Mouse (Mus musculus) midbrain, embryonic 16.5 days (tissue): ENCODE measurements around the gene Ksr2. TPM values are rescaled to one million over a fixed set of nuclear protein-coding genes. Genes with fewer than 3 reads are reported as not detected.
"Not testable (repeated sequence)": the region's sequence is repeated elsewhere in the genome, so short reads cannot be mapped to it uniquely, and the experiment has no call there.

Experiments used
- ATAC-seq: fragments of 200-750 bp; cut with Nextera tagmentation; 2 replicates; pipeline ENCODE4 v1.8.0; 2017; ENCODE audit warnings: moderate TSS enrichment
- H3K27ac ChIP-seq: fragments of 300-500 bp; sonication (generic); 2 replicates; pipeline ENCODE4 v1.5.1; 2014; ENCODE audit warnings: mild to moderate bottlenecking, low read length, mixed read lengths
- H3K27me3 ChIP-seq: fragments of 300-500 bp; sonication (generic); 2 replicates; pipeline ENCODE4 v1.6.1; 2014; ENCODE audit warnings: low read depth, low read length, mixed read lengths; ENCODE audit not compliant: control insufficient read depth, insufficient read depth
- H3K36me3 ChIP-seq: fragments of 300-500 bp; sonication (generic); 2 replicates; pipeline ENCODE4 v1.6.1; 2014; ENCODE audit warnings: mild to moderate bottlenecking, low read length, moderate library complexity, mixed read lengths; ENCODE audit not compliant: control insufficient read depth, insufficient read depth
- H3K4me1 ChIP-seq: fragments of 300-500 bp; sonication (generic); 2 replicates; pipeline ENCODE4 v1.6.1; 2014; ENCODE audit warnings: mild to moderate bottlenecking, low read length, mixed read lengths; ENCODE audit not compliant: control insufficient read depth, insufficient read depth
- H3K4me2 ChIP-seq: fragments of 300-500 bp; sonication (generic); 2 replicates; pipeline ENCODE4 v1.6.1; 2014; ENCODE audit warnings: mild to moderate bottlenecking, low read length, mixed read lengths
- H3K4me3 ChIP-seq: fragments of 300-500 bp; sonication (generic); 2 replicates; pipeline ENCODE4 v1.5.1; 2014; ENCODE audit warnings: low read depth, mild to moderate bottlenecking, low read length, moderate library complexity, mixed read lengths
- H3K9ac ChIP-seq: fragments of 300-500 bp; sonication (generic); 2 replicates; pipeline ENCODE4 v1.6.1; 2014; ENCODE audit warnings: low read depth, low read length, mixed read lengths
- H3K9me3 ChIP-seq: fragments of 300-500 bp; sonication (generic); replicated peaks from 2 replicates; pipeline ENCODE4 v1.6.1; 2014; ENCODE audit warnings: mild to moderate bottlenecking, low read length, mixed read lengths; ENCODE audit not compliant: control insufficient read depth, poor library complexity, severe bottlenecking
- WGBS: fragments of 180-500 bp; shearing (Covaris S2); extraction: QIAGEN DNeasy Blood & Tissue Kit; methylation state at CpG from one replicate; pipeline ENCODE4 v1.1.7; 2014; 5-methylcytosine and 5-hydroxymethylcytosine counted together
- polyA plus RNA-seq: library from polyadenylated mRNA; unstranded; fragments of >200 nt; fragmentation: Nextera tagmentation; extraction: Ambion mirVana; gene quantifications from 2 replicates; pipeline ENCODE4 v1.2.1, GENCODE M21; 2015

Gene Ksr2
- polyA plus RNA-seq, 1 experiment from 2014 or later = 7.5 TPM

GRCm38 (mm10) chr5:117397371-117397770 is 16.4 kb upstream of the Ksr2 start:
- no peaks in the 10 kb centered on the region for H3K27me3 ChIP-seq
- H3K36me3 ChIP-seq = no peaks in the 10 kb centered on the region

GRCm38 (mm10) chr5:117398007-117398550 is 15.7 kb upstream of the Ksr2 start:
- ATAC-seq = no peak
- H3K9me3 ChIP-seq = no peaks in the 10 kb centered on the region
- no peak overlapping the region for H3K9ac ChIP-seq
- no peak overlapping the region for H3K4me3 ChIP-seq
- H3K27me3 ChIP-seq = no peaks in the 10 kb centered on the region
- no peaks in the 10 kb centered on the region for H3K4me1 ChIP-seq
- no peak overlapping the region for H3K27ac ChIP-seq
- H3K36me3 ChIP-seq = no peaks in the 10 kb centered on the region
- no peak overlapping the region for H3K4me2 ChIP-seq
- WGBS = 26% methylated on average over 4 of the region's 5 CpGs

More at GRCm38 (mm10) chr5:117397371-117397770, 16.4 kb upstream of the Ksr2 start:
- H3K4me1 ChIP-seq = no peaks in the 10 kb centered on the region
- 88% methylated on average over 6 of the region's 6 CpGs for WGBS
- H3K4me3 ChIP-seq = no peak overlapping the region
- no peaks in the 10 kb centered on the region for H3K9me3 ChIP-seq
- no peak overlapping the region for H3K9ac ChIP-seq
- no peak overlapping the region for H3K27ac ChIP-seq
- no peak overlapping the region for H3K4me2 ChIP-seq
- no peak for ATAC-seq

GRCm38 (mm10) chr5:117399281-117399680 is 14.5 kb upstream of the Ksr2 start:
- Histone ChIP-seq H3K27ac (no peak overlapping the region), H3K27me3 (no peaks in the 10 kb centered on the region), H3K36me3 (no peaks in the 10 kb centered on the region), H3K9ac (no peak overlapping the region), H3K4me2 (no peak overlapping the region), H3K4me3 (no peak overlapping the region), H3K9me3 (no peaks in the 10 kb centered on the region), H3K4me1 (no peaks in the 10 kb centered on the region)
- WGBS = 81% methylated on average over 9 of the region's 9 CpGs
- no peak for ATAC-seq

GRCm38 (mm10) chr5:117403609-117404008 is 10.2 kb upstream of the Ksr2 start:
- H3K36me3 ChIP-seq = no peaks in the 10 kb centered on the region
- H3K4me1 ChIP-seq = no peaks in the 10 kb centered on the region
- no peak overlapping the region for H3K27ac ChIP-seq
- ATAC-seq = no peak
- no peak overlapping the region for H3K4me2 ChIP-seq
- no peaks in the 10 kb centered on the region for H3K27me3 ChIP-seq
- no peaks in the 10 kb centered on the region for H3K9me3 ChIP-seq
- H3K4me3 ChIP-seq = no peak overlapping the region
- H3K9ac ChIP-seq = no peak overlapping the region
- 88% methylated on average over 8 of the region's 8 CpGs for WGBS

- ATAC-seq, H3K4me2 ChIP-seq, H3K27ac ChIP-seq, H3K4me1 ChIP-seq, H3K9me3 ChIP-seq, H3K9ac ChIP-seq, H3K4me3 ChIP-seq, H3K27me3 ChIP-seq, H3K36me3 ChIP-seq: not testable (repeated sequence)
- WGBS = 93% methylated on average over 2 of the region's 2 CpGs
These were observed 9.1 kb upstream of the Ksr2 start for GRCm38 (mm10) chr5:117404671-117405070.

GRCm38 (mm10) chr5:117408216-117408615 is 5.6 kb upstream of the Ksr2 start:
- H3K4me3 ChIP-seq = no peak overlapping the region
- no peaks in the 10 kb centered on the region for H3K9me3 ChIP-seq
- 72% methylated on average over 4 of the region's 4 CpGs for whole genome bisulfite sequencing
- no peak for ATAC-seq
- no peaks in the 10 kb centered on the region for H3K4me1 ChIP-seq
- no peaks in the 10 kb centered on the region for H3K36me3 ChIP-seq
- no peak overlapping the region for H3K9ac ChIP-seq
- no peaks in the 10 kb centered on the region for H3K27me3 ChIP-seq
- H3K4me2 ChIP-seq = no peak overlapping the region
- no peak overlapping the region for H3K27ac ChIP-seq

GRCm38 (mm10) chr5:117409369-117409768 is 4.4 kb upstream of the Ksr2 start:
- H3K27me3 ChIP-seq = no peaks in the 10 kb centered on the region
- no peak overlapping the region for H3K27ac ChIP-seq
- no peaks in the 10 kb centered on the region for H3K36me3 ChIP-seq
- H3K4me3 ChIP-seq = no peak overlapping the region
- H3K9ac ChIP-seq = 0 out of 2 replicates have a peak overlapping the region, but pooled peaks have one; percentile 16
- H3K4me1 ChIP-seq = no peaks in the 10 kb centered on the region
- no peak overlapping the region for H3K4me2 ChIP-seq
- no peaks in the 10 kb centered on the region for H3K9me3 ChIP-seq
- 73% methylated on average over 6 of the region's 6 CpGs for WGBS
- no peak for ATAC-seq

GRCm38 (mm10) chr5:117414611-117415010 is 811 bp downstream of the Ksr2 start:
- no peaks in the 10 kb centered on the region for H3K9me3 ChIP-seq
- no peak for ATAC-seq
- WGBS = 0% methylated on average over 9 of the region's 10 CpGs

GRCm38 (mm10) chr5:117415011-117415912 is 1.5 kb downstream of the Ksr2 start:
- no peaks in the 10 kb centered on the region for H3K9me3 ChIP-seq
- no peak for ATAC-seq
- H3K4me1 ChIP-seq = peaks cover 13% of the 10 kb centered on the region
- peak overlapping the region; percentile 77 for H3K4me2 ChIP-seq
- peak overlapping the region; percentile 93 for H3K9ac ChIP-seq
- no peaks in the 10 kb centered on the region for H3K36me3 ChIP-seq
- 18% methylated on average over 18 of the region's 19 CpGs for WGBS
- H3K27me3 ChIP-seq = no peaks in the 10 kb centered on the region
- peak overlapping the region; percentile 74 for H3K4me3 ChIP-seq
- peak overlapping the region; percentile 99 for H3K27ac ChIP-seq

More at GRCm38 (mm10) chr5:117414611-117415010, 811 bp downstream of the Ksr2 start:
- H3K4me2 ChIP-seq = peak overlapping the region; percentile 77
- no peaks in the 10 kb centered on the region for H3K27me3 ChIP-seq
- H3K36me3 ChIP-seq = no peaks in the 10 kb centered on the region
- peak overlapping the region; percentile 74 for H3K4me3 ChIP-seq
- H3K4me1 ChIP-seq = peaks cover 13% of the 10 kb centered on the region
- peak overlapping the region; percentile 99 for H3K27ac ChIP-seq
- peak overlapping the region; percentile 93 for H3K9ac ChIP-seq
